Mouse (Mus musculus): Measurements from ENCODE around the gene Tpk1.

Gene Tpk1

GRCm38 (mm10) chr6:43347637-43348036 is 318.4 kb downstream of the Tpk1 start:
- no peak for DNase-seq

DNA sequence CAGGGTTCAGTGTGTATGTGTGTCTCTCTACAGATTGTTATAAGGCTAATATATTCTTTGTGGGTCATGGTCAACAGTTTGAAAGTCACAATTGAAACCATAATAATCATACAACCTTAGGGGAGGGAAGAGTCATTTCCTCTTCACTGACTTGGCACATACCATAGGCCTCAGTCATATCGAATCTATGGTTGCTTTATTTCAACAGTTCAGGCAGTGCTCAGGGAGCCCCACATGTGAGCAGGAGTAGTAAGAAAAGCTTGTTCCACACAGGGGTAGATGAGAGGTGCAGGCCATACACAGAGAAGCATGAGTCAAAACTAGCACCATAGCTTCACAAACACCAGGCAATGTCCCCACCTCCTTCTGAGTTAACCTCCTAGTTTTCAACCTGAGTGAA is 323.1 kb downstream of the Tpk1 start:
- no peak for DNase-seq

DNA sequence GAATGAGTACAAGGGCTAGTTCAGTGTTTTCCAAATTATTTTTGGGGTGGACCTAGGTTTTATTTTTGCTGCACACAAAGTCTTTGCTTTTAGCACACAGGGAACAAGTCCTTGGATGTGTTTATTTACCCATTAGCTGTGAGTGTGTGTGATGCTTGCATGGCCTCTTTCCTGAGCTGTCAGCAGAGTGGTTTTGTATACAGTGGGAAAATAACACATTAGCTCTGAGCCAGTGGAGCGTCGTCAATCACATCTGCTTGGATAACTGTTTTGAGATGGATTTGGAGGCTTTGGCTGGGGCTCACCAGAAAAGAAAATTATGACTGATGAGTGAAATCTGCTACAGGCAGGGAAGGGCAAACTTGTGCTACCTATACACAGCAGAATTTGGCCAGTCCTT is 323.7 kb downstream of the Tpk1 start:
- no peak for DNase-seq

GRCm38 (mm10) chr6:43338804-43339203 is 327.3 kb downstream of the Tpk1 start:
- DNase-seq = no peak

DNA sequence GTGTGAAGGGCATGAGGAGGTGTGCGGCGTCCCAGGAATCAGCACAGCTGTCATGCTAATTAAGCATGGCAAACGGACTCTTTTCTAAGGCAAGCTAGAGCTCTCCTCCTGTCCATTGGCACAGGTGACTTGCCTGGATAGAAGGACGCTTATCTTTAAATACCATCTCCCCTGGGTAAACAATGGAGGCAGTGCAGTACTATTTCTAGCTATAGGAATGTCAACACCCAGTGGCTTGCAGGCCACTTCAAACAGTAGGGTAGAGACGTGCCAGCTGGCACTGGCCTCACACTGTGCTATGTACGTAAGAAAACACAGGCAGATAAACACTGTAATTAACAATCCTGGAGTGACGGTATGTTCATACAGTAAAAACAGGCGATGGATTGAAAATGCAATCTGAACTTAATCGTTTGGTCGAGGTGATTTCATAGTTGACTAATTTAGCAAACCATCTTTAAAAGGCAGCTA is 328.6 kb downstream of the Tpk1 start:
- DNase-seq = no peak

DNA sequence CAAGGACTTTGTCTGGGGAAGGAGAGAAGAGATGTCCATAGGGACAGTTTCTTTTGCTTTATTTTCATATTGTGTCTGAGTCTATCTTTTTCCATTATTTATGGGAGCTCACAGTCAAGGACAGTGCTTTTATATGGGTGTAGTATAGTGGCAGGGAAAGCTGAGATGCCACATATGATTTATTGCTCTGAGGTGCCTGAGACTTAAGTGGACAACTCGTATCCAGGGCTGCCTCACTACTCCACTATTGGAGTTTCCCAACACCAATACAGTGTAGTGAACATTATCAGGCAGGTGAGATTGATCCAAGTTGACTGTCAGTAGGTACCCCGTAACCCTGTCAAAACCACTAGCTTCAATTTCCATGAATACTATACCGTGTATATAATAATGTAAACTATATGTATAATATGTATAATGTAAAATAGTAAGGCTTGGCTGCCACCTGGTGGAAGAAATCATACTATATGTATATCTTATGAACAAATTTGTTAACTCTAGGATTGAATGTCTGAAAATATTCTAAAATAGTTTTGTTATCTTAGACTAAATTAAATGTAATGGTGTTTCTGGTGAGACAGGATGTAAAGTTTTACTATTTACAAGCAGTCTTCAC is 330.4 kb downstream of the Tpk1 start:
- peak; percentile 44 for DNase-seq

DNA sequence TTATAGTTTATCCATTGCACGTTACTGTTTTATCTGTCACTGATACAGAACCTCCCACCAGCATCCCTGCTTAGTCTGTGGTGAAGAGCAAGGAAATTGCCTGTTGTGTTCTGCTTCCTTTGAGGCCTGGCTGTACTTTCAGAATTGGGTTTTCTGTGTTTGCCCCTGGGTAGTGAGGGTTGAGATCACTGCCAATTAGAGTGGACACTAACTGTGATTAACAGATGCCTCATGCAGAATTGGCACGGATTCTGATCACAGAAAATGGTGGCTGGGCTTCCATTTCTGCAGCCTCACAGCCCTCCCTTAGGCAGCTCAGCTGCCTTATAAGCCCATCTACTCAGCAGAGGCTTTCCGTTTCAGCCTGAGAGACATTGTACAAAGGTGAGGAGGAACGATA is 332.6 kb downstream of the Tpk1 start:
- no peak for DNase-seq

DNA sequence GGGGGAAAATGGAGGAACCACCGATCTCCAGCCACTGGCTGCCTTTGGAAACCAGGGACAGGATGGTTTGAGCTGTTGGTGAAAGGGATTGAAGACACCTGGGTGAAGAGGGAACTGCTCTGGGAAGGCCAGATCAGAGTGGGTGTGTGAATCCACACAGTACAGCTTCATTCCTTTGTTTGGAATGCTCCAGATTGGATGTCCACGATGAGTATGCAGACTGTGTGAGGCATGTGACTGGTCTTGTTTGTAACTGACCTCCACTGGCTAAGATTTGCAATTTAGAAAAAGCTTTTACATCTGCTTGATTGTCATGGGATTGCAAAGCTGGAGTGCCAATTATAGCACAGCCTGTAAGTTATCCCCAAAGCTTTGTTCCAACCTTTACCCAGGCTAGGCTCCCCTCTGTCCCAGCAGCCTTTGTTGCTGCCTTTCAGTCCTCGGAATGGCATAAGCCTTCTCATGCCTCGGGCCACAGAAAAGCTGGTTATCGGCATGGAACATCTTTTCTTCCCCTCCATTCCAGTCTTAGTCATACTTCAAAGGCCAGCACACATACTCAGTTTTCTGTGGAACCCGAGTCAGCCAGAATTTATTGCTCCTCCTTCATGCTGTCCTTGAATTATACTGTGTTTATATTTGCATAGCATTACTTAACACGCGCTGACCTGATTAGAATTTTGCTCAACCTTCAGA is 353.0 kb downstream of the Tpk1 start:
- DNase-seq = no peak

GRCm38 (mm10) chr6:43312546-43312945 is 353.5 kb downstream of the Tpk1 start:
- DNase-seq = no peak

GRCm38 (mm10) chr6:43310071-43310470 is 356.0 kb downstream of the Tpk1 start:
- no peak for DNase-seq

DNA sequence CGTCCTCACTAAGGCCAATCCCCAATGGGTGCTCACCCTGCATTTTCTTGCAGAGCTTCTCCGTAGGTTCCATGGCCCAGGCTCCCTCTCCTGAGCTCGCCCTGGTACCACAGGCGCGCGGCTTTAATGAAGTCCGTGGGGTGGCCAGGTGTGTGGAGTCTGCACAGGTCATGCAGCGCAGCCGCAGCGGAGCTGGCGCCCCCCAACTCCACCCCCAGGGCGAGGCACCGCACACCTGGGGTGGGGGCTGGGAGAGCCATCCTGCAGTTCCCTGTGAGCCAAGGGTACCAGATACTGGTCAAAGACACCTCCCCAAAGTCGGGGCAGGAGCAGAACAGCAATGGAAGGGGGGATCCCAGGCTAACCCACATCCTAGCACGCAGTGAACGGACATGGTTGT is 356.6 kb downstream of the Tpk1 start, which contains the start of gene Nobox:
TSS of gene Nobox (minus strand) at position 101 of the 400 bp plus-strand sequence.
- DNase-seq = no peak

DNA sequence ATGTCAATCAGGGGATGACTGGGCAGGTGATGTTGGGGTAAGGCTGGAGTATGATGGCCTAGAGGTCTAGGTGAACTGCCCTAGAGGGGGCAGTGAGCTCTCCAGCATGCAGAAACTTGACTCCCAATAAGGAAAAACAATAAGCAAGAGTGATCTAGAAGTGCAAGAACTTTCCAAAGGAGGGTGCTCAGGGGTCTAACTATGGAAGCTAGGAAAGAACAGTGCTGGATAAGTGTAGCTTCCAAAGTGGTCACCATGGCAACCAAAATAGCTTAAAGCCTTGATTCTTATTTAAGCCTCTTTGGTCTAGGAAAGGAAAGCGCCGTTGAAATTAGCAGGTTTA is 368.6 kb downstream of the Tpk1 start:
- peak; percentile 22 for DNase-seq

- peak; percentile 66 for DNase-seq
These were observed 369.1 kb downstream of the Tpk1 start for GRCm38 (mm10) chr6:43296798-43297507.

DNA sequence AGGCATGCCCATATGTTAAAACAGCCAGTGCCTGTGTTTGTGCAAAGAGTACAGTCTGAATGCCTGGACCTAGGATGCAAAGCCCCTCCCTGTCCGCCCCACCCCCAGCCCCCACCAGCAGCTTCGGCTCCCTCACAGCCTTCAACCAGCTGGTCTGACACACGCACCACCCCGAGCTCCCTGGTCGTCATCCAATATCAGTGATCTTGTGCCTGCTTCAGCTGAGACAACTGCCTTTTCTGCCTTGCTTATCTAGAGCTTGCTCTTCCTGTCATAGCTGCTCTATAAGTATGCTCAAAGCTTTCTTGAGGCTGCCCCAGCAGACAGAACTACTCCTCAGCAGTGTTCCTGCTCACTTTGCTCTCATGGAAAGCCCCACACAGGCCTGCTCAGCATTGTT is 370.2 kb downstream of the Tpk1 start:
- no peak for DNase-seq
